Comparison of ENCODE assay signal across 8 mouse cellular contexts in the genomic region with DNA sequence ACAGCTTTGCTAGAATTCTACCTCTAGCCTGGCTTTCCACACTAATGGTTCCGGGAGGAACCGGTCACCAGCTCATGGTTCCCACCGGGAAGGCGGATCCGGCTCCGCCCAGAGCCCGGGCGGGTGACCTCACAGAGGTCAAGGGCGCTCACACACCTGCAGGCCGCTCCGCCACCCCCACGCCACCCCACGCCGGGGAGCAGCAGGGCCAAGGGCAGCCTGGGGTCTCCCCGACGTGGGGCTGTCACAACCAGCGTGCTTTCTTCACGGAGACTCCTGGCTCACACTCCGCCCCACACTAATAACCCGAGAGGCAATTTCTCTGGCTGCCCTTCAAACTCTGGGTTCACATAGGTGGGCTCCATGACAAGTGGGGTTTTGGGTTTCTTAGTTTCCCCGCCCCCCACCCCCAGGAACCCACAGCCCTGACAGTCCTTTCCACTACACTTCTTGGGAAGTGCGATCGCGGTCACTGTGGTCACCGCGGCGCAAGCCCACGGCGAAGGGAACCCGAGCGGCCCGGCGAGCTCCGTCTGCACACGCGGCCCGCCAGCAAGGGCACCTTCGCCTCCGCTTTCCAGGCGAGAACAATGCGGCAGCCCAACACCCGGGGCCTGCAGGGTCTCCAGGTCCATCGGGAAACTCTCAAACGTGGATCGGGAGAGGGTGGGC. TPM values are rescaled to one million over a fixed set of nuclear protein-coding genes. Genes with fewer than 3 reads are reported as not detected.
A peak's percentile ranks its signal among the peaks of the same experiment; 100 is the strongest.
DNase-seq lines count a peak whose midpoint lies in the region; ATAC-seq and TF ChIP-seq lines count a peak whose summit lies in the region.

No protein-coding gene starts in this region.

- peak overlapping the region; percentile 67 for H3K9ac ChIP-seq in embryonic facial prominence, embryonic 15.5 days
- H3K9ac ChIP-seq in liver, embryonic 11.5 days (ENCODE audit: low read depth, low read length) = peak overlapping the region; percentile 74
- H3K9ac ChIP-seq in midbrain, postnatal 0 days (replicated peaks; ENCODE audit: low read length, poor library complexity, severe bottlenecking) = peak overlapping the region; percentile 84
- H3K9ac ChIP-seq in stomach, embryonic 15.5 days = peak overlapping the region; percentile 73

- no peaks in the 10 kb centered on the region; the same call in 1 of the 2 replicates for H3K4me1 ChIP-seq in bone marrow, adult 2 months (ENCODE audit: control insufficient read depth, insufficient read depth, low read length)
- H3K4me1 ChIP-seq in embryonic facial prominence, embryonic 15.5 days = peaks cover 21% of the 10 kb centered on the region
- peaks cover 10% of the 10 kb centered on the region; the same call in 1 of the 2 replicates for H3K4me1 ChIP-seq in liver, embryonic 11.5 days (replicated peaks; ENCODE audit: control insufficient read depth, insufficient read depth, low read length)
- H3K4me1 ChIP-seq in midbrain, postnatal 0 days (ENCODE audit: insufficient read depth, low read length) = no peaks in the 10 kb centered on the region
- H3K4me1 ChIP-seq in stomach, embryonic 15.5 days = 0 out of 2 replicates have a peak, but pooled peaks cover 4% of the 10 kb centered on the region

- peak; percentile 7; the same call in 1 of the 2 replicates for ATAC-seq in embryonic facial prominence, embryonic 15.5 days (ENCODE audit: insufficient number of reproducible peaks, low FRiP score, low TSS enrichment, low read depth)
- ATAC-seq in liver, embryonic 11.5 days (replicated peaks; ENCODE audit: low FRiP score) = peak; percentile 24
- peak; percentile 32 for ATAC-seq in midbrain, postnatal 0 days (ENCODE audit: low FRiP score)
- ATAC-seq in stomach, embryonic 15.5 days (ENCODE audit: insufficient read depth, low FRiP score, low read depth) = peak; percentile 28

- H3K27me3 ChIP-seq in embryonic facial prominence, embryonic 15.5 days = no peaks in the 10 kb centered on the region
- H3K27me3 ChIP-seq in liver, embryonic 11.5 days (replicated peaks; ENCODE audit: control insufficient read depth, insufficient read depth, low read length) = no peaks in the 10 kb centered on the region
- H3K27me3 ChIP-seq in midbrain, postnatal 0 days (ENCODE audit: insufficient read depth, low read length) = no peaks in the 10 kb centered on the region
- no peaks in the 10 kb centered on the region for H3K27me3 ChIP-seq in stomach, embryonic 15.5 days (replicated peaks)

- no peaks in the 10 kb centered on the region for H3K9me3 ChIP-seq in embryonic facial prominence, embryonic 15.5 days (replicated peaks)
- H3K9me3 ChIP-seq in liver, embryonic 11.5 days (ENCODE audit: control insufficient read depth, low read length) = no peaks in the 10 kb centered on the region
- H3K9me3 ChIP-seq in midbrain, postnatal 0 days (ENCODE audit: low read length) = no peaks in the 10 kb centered on the region
- H3K9me3 ChIP-seq in stomach, embryonic 15.5 days = no peaks in the 10 kb centered on the region

- peak overlapping the region; percentile 100 for H3K27ac ChIP-seq in bone marrow, adult 2 months (ENCODE audit: control insufficient read depth, insufficient read depth, low read depth, low read length, poor library complexity)
- H3K27ac ChIP-seq in embryonic facial prominence, embryonic 15.5 days (replicated peaks) = peak overlapping the region; percentile 100
- peak overlapping the region; percentile 99 for H3K27ac ChIP-seq in liver, embryonic 11.5 days (ENCODE audit: low read depth, low read length)
- peak overlapping the region; percentile 98 for H3K27ac ChIP-seq in midbrain, postnatal 0 days (ENCODE audit: low read depth, low read length)
- H3K27ac ChIP-seq in stomach, embryonic 15.5 days = peak overlapping the region; percentile 99

- H3K36me3 ChIP-seq in embryonic facial prominence, embryonic 15.5 days = no peaks in the 10 kb centered on the region
- no peaks in the 10 kb centered on the region for H3K36me3 ChIP-seq in liver, embryonic 11.5 days (ENCODE audit: control insufficient read depth, insufficient read depth, low read length)
- no peaks in the 10 kb centered on the region for H3K36me3 ChIP-seq in midbrain, postnatal 0 days (ENCODE audit: insufficient read depth, low read length)
- H3K36me3 ChIP-seq in stomach, embryonic 15.5 days = no peaks in the 10 kb centered on the region

- under 1% methylated on average over 45 of the region's 45 CpGs for WGBS in bone marrow, adult 2 months
- under 1% methylated on average over 45 of the region's 45 CpGs for WGBS in embryonic facial prominence, embryonic 15.5 days
- under 1% methylated on average over 45 of the region's 45 CpGs for WGBS in liver, embryonic 11.5 days
- WGBS in midbrain, postnatal 0 days = under 1% methylated on average over 44 of the region's 45 CpGs
- WGBS in stomach, embryonic 15.5 days = under 1% methylated on average over 45 of the region's 45 CpGs

- DNase-seq in 416B (ENCODE audit: low read depth) = peak; percentile 54
- peak; percentile 74 for DNase-seq in heart, adult 8-10 months (ENCODE audit: low spot score)
- DNase-seq in kidney, adult 9 months = peak; percentile 91
- DNase-seq in liver, embryonic 11.5 days (ENCODE audit: low spot score) = peak; percentile 75
- peak; percentile 57 for DNase-seq in midbrain, postnatal 0 days (ENCODE audit: low spot score)

- TF ChIP-seq POLR2A in bone marrow, adult 2 months (IDR thresholded peaks at IDR 0.05; ENCODE audit: borderline replicate concordance, control insufficient read depth, low read depth, low read length) = 0 out of 2 replicates have a peak, but pooled peaks have one; percentile 10

- H3K4me3 ChIP-seq in bone marrow, adult 2 months (replicated peaks; ENCODE audit: control insufficient read depth, low read depth, low read length) = peak overlapping the region; percentile 82
- H3K4me3 ChIP-seq in embryonic facial prominence, embryonic 15.5 days (replicated peaks) = peak overlapping the region; percentile 58
- H3K4me3 ChIP-seq in liver, embryonic 11.5 days (ENCODE audit: low read depth, low read length) = peak overlapping the region; percentile 83
- H3K4me3 ChIP-seq in midbrain, postnatal 0 days (ENCODE audit: low read depth, low read length) = peak overlapping the region; percentile 48
- H3K4me3 ChIP-seq in stomach, embryonic 15.5 days (replicated peaks) = peak overlapping the region; percentile 79

- H3K4me2 ChIP-seq in embryonic facial prominence, embryonic 15.5 days (replicated peaks) = peak overlapping the region; percentile 84
- H3K4me2 ChIP-seq in liver, embryonic 11.5 days = peak overlapping the region; percentile 87
- peak overlapping the region; percentile 83 for H3K4me2 ChIP-seq in midbrain, postnatal 0 days (ENCODE audit: low read depth, low read length, poor library complexity, severe bottlenecking)
- peak overlapping the region; percentile 98 for H3K4me2 ChIP-seq in stomach, embryonic 15.5 days

- TF ChIP-seq CTCF in bone marrow, adult 2 months (IDR thresholded peaks at IDR 0.05; ENCODE audit: control insufficient read depth, insufficient read depth, low read length) = no peak
- TF ChIP-seq CTCF in midbrain, postnatal 0 days (IDR thresholded peaks at IDR 0.05) = no peak

RNA-seq across cellular contexts. Expression of a gene that starts 6.8 kb away (rescaled TPM):
- 22.2 and 33.2 TPM in 2 replicates for polyA plus RNA-seq in bone marrow, adult 2 months (2011; ENCODE audit: insufficient read depth, insufficient read length, low replicate concordance, missing spikeins)
- 10.8 and 10.9 TPM in 2 replicates for polyA plus RNA-seq in embryonic facial prominence, embryonic 15.5 days (2015; fragmentation: Nextera tagmentation; extraction: Ambion mirVana)
- 10 to 100 TPM; 29.2 to 32.2 (median 30.1) TPM for total RNA-seq in heart, adult 8-10 months (2022)
- polyA plus RNA-seq in liver, embryonic 11.5 days (2014; fragmentation: Nextera tagmentation; extraction: Ambion mirVana) = 9.1 and 10.4 TPM in 2 replicates
- total RNA-seq in midbrain, postnatal 0 days (2014; rRNA removed) = 20.0 and 23.2 TPM in 2 replicates
- polyA plus RNA-seq in midbrain, postnatal 0 days (2015; fragmentation: Nextera tagmentation; extraction: Ambion mirVana) = 8.6 and 13.6 TPM in 2 replicates
- 8.4 and 10.4 TPM in 2 replicates for polyA plus RNA-seq in stomach, embryonic 15.5 days (2015; fragmentation: Nextera tagmentation; extraction: Ambion mirVana)

Comparison
In these comparisons a context has a peak if more than half of its experiments do, and no peak if none do; other contexts are left out.
1. Peak in every context shown above with its lines: DNase-seq, ATAC-seq, H3K4me3 ChIP-seq and H3K27ac ChIP-seq.